Mouse (Mus musculus): ENCODE results near the gene Pdzk1.

GRCm38 (mm10) chr3:96834587-96835348 lies 5.7 kb downstream of the Pdzk1 start:
- no peak for TF ChIP-seq CEBPB (IDR thresholded peaks at IDR 0.05; ENCODE audit: low read depth)
- no peak for TF ChIP-seq CTCF (IDR thresholded peaks at IDR 0.05; ENCODE audit: control insufficient read depth, insufficient read depth, insufficient read length)
